Mouse (Mus musculus): Measurements from ENCODE around the gene Duxbl2.
"Not testable (repeated sequence)": the region's sequence is repeated elsewhere in the genome, so short reads cannot be mapped to it uniquely, and the experiment has no call there.

DNA sequence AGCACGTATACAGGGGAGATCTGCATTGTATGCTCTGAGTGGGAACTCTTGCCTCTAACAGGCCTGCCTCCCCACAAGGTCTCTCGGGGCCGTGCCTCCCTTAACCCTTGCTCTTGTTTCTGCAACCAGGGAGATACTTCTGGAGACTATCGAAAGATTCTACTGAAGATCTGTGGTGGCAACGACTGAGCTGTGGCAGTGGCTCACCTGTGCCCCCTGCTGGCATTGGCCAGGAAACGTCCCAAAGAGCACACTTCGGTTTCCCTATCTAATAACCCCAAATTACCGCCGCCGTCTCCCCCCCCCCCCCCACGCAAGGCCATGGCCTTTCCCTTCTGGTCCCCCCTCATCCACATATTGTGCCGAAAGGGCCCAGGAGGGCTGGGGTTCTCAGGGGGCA is 47.1 kb downstream of the Duxbl2 start:
- TF ChIP-seq GATA1, TAL1 (IDR thresholded peaks at IDR 0.05; ENCODE audit: low read length): not testable (repeated sequence)

All from erythroblast, embryonic 14.5 days (primary cell).